Mouse (Mus musculus) MEL (cell line): ENCODE measurements at regions not wholly inside any gene's neighbourhood (a gene's known extent, or its start where the extent isn't known, plus 50 kb on each side); places are given as distances from the start of the nearest gene placed in this dataset.

Experiments used
- DNase-seq: peaks from one replicate; pipeline ENCODE4 v3.0.0; 2011; ENCODE audit warnings: low read depth, low spot score
- H3K27ac ChIP-seq: 2 replicates; pipeline ENCODE4 v1.5.1; 2012; ENCODE audit warnings: low read depth, mild to moderate bottlenecking, control low read depth, low read length, moderate library complexity; ENCODE audit not compliant: control insufficient read depth
- H3K27me3 ChIP-seq, 2 experiments: fragments of 150-350 bp in 1 of 2; sonication (generic) in 1 of 2; 2 replicates each; pipeline ENCODE4 v1.6.1; 2012; ENCODE audit warnings: low read length in 2 of 2, mild to moderate bottlenecking in 2 of 2, improper control_type of control experiment in 1 of 2, moderate library complexity in 1 of 2; ENCODE audit not compliant: insufficient read depth in 2 of 2, control insufficient read depth in 1 of 2
- H3K36me3 ChIP-seq, 2 experiments: 2 replicates each; pipeline ENCODE4 v1.6.1; 2012 to 2014; ENCODE audit warnings: low read length in 2 of 2, improper control_type of control experiment in 1 of 2, inconsistent platforms in 1 of 2, mild to moderate bottlenecking in 1 of 2; ENCODE audit not compliant: insufficient read depth in 2 of 2, control insufficient read depth in 1 of 2
- H3K4me1 ChIP-seq, 2 experiments: fragments of 150-350 bp in 1 of 2; sonication (generic) in 1 of 2; 2 replicates each; pipeline ENCODE4 v1.6.1; 2012; ENCODE audit warnings: low read length in 2 of 2, improper control_type of control experiment in 1 of 2, mild to moderate bottlenecking in 1 of 2; ENCODE audit not compliant: insufficient read depth in 2 of 2, control insufficient read depth in 1 of 2
- H3K4me3 ChIP-seq, 2 experiments: fragments of 150-350 bp in 1 of 2; sonication (generic) in 1 of 2; 2 replicates each; pipeline ENCODE4 v1.5.1; 2012; ENCODE audit warnings: low read depth in 2 of 2, low read length in 2 of 2, mild to moderate bottlenecking in 2 of 2, moderate library complexity in 2 of 2, control low read depth in 1 of 2, improper control_type of control experiment in 1 of 2; ENCODE audit not compliant: control insufficient read depth in 1 of 2, insufficient read depth in 1 of 2
- H3K79me2 ChIP-seq: 2 replicates; pipeline ENCODE4 v1.6.1; 2012; ENCODE audit warnings: mild to moderate bottlenecking, low read length, moderate library complexity; ENCODE audit not compliant: control insufficient read depth, poor library complexity, insufficient read depth
- H3K9ac ChIP-seq: 2 replicates; pipeline ENCODE4 v1.6.1; 2012; ENCODE audit warnings: low read depth, mild to moderate bottlenecking, control low read depth, low read length, moderate library complexity; ENCODE audit not compliant: control insufficient read depth, poor library complexity, severe bottlenecking
- H3K9me3 ChIP-seq: fragments of 150-350 bp; sonication (generic); replicated peaks from 2 replicates; pipeline ENCODE4 v1.6.1; 2012; ENCODE audit warnings: mild to moderate bottlenecking, low read length, improper control_type of control experiment, moderate library complexity; ENCODE audit not compliant: insufficient read depth
- CHD1 ChIP-seq: IDR thresholded peaks from 2 replicates; pipeline ENCODE4 v1.6.1; 2012; ENCODE audit warnings: low read depth, mild to moderate bottlenecking, inconsistent platforms, low read length, improper control_type of control experiment
- CHD2 ChIP-seq: IDR thresholded peaks from 2 replicates; pipeline ENCODE4 v1.6.1; 2011; ENCODE audit warnings: low read length, improper control_type of control experiment
- CTCF ChIP-seq, 3 experiments: IDR thresholded peaks in 2 of 3; conservative IDR thresholded peaks in 1 of 3; 2 replicates each; pipeline ENCODE4 v1.5.1; 2011 to 2012; ENCODE audit warnings: low read length in 3 of 3, low read depth in 2 of 3, mild to moderate bottlenecking in 2 of 3, improper control_type of control experiment in 1 of 3, inconsistent platforms in 1 of 3, mixed read lengths in 1 of 3, moderate library complexity in 1 of 3; ENCODE audit not compliant: control insufficient read depth in 1 of 3, insufficient read depth in 1 of 3, poor library complexity in 1 of 3, severe bottlenecking in 1 of 3
- ETS1 ChIP-seq: IDR thresholded peaks from 2 replicates; pipeline ENCODE4 v1.6.1; 2012; ENCODE audit warnings: low read depth, mild to moderate bottlenecking, inconsistent platforms, low read length, improper control_type of control experiment, moderate library complexity
- HCFC1 ChIP-seq: IDR thresholded peaks from 2 replicates; pipeline ENCODE4 v1.6.1; 2012; ENCODE audit warnings: low read depth, mild to moderate bottlenecking, inconsistent platforms, low read length, improper control_type of control experiment, moderate library complexity
- MAX ChIP-seq: IDR thresholded peaks from 2 replicates; pipeline ENCODE4 v1.6.1; 2011; ENCODE audit warnings: low read length, improper control_type of control experiment
- MEF2A ChIP-seq: IDR thresholded peaks from 2 replicates; pipeline ENCODE4 v1.6.1; 2014; ENCODE audit warnings: low read depth, mild to moderate bottlenecking, inconsistent platforms, low read length, improper control_type of control experiment; ENCODE audit not compliant: poor library complexity, insufficient replicate concordance, severe bottlenecking; ENCODE audit errors: extremely low read depth
- MYB ChIP-seq: IDR thresholded peaks from 2 replicates; pipeline ENCODE4 v1.6.1; 2011; ENCODE audit warnings: mild to moderate bottlenecking, low read depth, low read length, improper control_type of control experiment
- NRF1 ChIP-seq: IDR thresholded peaks from 2 replicates; pipeline ENCODE4 v1.6.1; 2014; ENCODE audit warnings: low read depth, mild to moderate bottlenecking, inconsistent platforms, low read length, improper control_type of control experiment, moderate library complexity; ENCODE audit not compliant: poor library complexity, insufficient read depth, severe bottlenecking
- POLR2A ChIP-seq, 2 experiments: IDR thresholded peaks; 2 replicates each; pipeline ENCODE4 v1.6.1; 2011 to 2012; ENCODE audit warnings: low read length in 2 of 2, mild to moderate bottlenecking in 2 of 2, control low read depth in 1 of 2, improper control_type of control experiment in 1 of 2, low read depth in 1 of 2, moderate library complexity in 1 of 2; ENCODE audit not compliant: control insufficient read depth in 1 of 2, insufficient read depth in 1 of 2, poor library complexity in 1 of 2
- POLR2AphosphoS2 ChIP-seq: IDR thresholded peaks from 2 replicates; pipeline ENCODE4 v1.6.1; 2011; ENCODE audit warnings: low read length, improper control_type of control experiment
- POLR2AphosphoS5 ChIP-seq: IDR thresholded peaks from 2 replicates; pipeline ENCODE4 v1.6.1; 2012; ENCODE audit warnings: low read depth, borderline replicate concordance, mild to moderate bottlenecking, inconsistent platforms, low read length, moderate library complexity, mixed read lengths
- RCOR1 ChIP-seq: IDR thresholded peaks from 2 replicates; pipeline ENCODE4 v1.6.1; 2012; ENCODE audit warnings: low read depth, mild to moderate bottlenecking, inconsistent platforms, low read length, improper control_type of control experiment
- TAL1 ChIP-seq: IDR thresholded peaks from 2 replicates; pipeline ENCODE4 v1.6.1; 2012; ENCODE audit warnings: mild to moderate bottlenecking, inconsistent platforms, low read length, moderate library complexity, mixed read lengths
- UBTF ChIP-seq: IDR thresholded peaks from 2 replicates; pipeline ENCODE4 v1.6.1; 2012; ENCODE audit warnings: low read depth, mild to moderate bottlenecking, inconsistent platforms, low read length, improper control_type of control experiment, moderate library complexity, borderline replicate concordance; ENCODE audit not compliant: insufficient read depth
- USF1 ChIP-seq: IDR thresholded peaks from 2 replicates; pipeline ENCODE4 v1.6.1; 2014; ENCODE audit warnings: low read depth, mild to moderate bottlenecking, inconsistent platforms, low read length, improper control_type of control experiment, moderate library complexity
- ZC3H11A ChIP-seq: IDR thresholded peaks from 2 replicates; pipeline ENCODE4 v1.6.1; 2012; ENCODE audit warnings: low read depth, mild to moderate bottlenecking, inconsistent platforms, low read length, improper control_type of control experiment
- ZNF384 ChIP-seq: IDR thresholded peaks from 2 replicates; pipeline ENCODE4 v1.6.1; 2012; ENCODE audit warnings: low read depth, mild to moderate bottlenecking, inconsistent platforms, low read length, improper control_type of control experiment

DNA sequence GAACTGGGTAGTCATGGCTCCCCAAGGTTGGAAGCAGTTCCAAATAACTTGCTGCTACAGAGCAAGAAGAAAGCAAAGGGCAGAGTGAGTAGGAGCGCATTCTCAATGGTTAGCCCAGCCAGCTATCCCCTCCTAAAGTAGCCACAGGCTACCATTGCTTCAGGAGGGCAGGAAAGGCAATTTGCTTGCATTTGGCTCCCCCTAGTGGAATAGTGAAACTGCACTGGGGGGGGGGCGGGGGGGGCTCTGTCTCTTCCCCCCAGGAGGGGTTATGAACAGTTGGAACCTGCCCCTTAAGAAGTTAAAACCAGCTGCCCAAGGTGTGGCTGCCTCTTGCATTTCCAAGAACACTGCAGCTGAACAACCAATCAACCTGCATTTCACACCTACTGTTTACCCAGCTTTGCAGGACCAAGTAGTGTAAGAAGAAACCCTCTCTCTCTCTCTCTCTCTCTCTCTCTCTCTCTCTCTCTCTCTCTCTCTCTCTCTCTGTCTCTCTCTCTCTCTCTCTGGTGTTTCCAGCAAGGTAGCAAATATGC lies 96.7 kb upstream of the Slc22a22 start:
- Histone ChIP-seq H3K9ac (no peak overlapping the region), H3K9me3 (no peaks in the 10 kb centered on the region), H3K4me3 (no peak overlapping the region), H3K79me2 (no peaks in the 10 kb centered on the region), H3K36me3 (no peaks in the 10 kb centered on the region), H3K4me1 (no peaks in the 10 kb centered on the region), H3K27me3 (no peaks in the 10 kb centered on the region), H3K27ac (no peak overlapping the region)
- DNase-seq = no peak
- no peak for TF ChIP-seq POLR2AphosphoS2
- no peak for TF ChIP-seq UBTF
- no peak for TF ChIP-seq MYB
- no peak for TF ChIP-seq CHD1
- TF ChIP-seq CTCF (IDR thresholded peaks at IDR 0.05 in 2 of 3, conservative IDR thresholded peaks at IDR 0.05 in 1 of 3; ENCODE audit: control insufficient read depth in 1 of 3, insufficient read depth in 1 of 3, low read depth in 2 of 3, low read length in 3 of 3, poor library complexity in 1 of 3, severe bottlenecking in 1 of 3) = peak in 2 of 3 experiments; percentile 4 to 39; a peak in 3 of 6 replicates
- TF ChIP-seq MAX = no peak
- TF ChIP-seq ZNF384 = no peak

DNA sequence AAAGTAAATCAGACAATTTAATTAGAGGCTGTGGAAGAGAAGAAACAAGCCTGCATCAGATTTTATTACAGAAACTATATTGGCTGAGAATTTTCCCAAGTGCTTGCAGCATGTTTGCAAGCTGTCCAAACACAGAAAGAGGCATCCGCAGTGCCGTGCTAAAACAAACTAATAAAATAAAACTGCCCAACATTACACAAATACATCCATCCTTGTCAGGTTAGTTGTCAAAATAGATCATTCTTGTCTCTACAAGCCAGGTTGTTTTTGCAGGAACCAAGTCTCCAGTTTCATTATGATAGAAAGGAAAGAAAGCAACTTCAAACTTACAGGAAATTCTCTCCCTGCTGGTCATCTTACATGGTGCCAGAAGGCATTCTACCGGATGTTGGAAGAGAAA lies 95.0 kb upstream of the Slc22a22 start:
- DNase-seq = no peak
- H3K4me1 ChIP-seq = no peaks in the 10 kb centered on the region
- H3K9me3 ChIP-seq = no peaks in the 10 kb centered on the region
- H3K79me2 ChIP-seq = no peaks in the 10 kb centered on the region
- H3K27ac ChIP-seq = no peak overlapping the region
- TF ChIP-seq ZC3H11A (no peak), USF1 (no peak), RCOR1 (no peak), CTCF (IDR thresholded peaks at IDR 0.05 in 2 of 3, conservative IDR thresholded peaks at IDR 0.05 in 1 of 3; ENCODE audit: control insufficient read depth in 1 of 3, insufficient read depth in 1 of 3, low read depth in 2 of 3, low read length in 3 of 3, poor library complexity in 1 of 3, severe bottlenecking in 1 of 3) (no peak), POLR2AphosphoS5 (no peak), POLR2A (IDR thresholded peaks at IDR 0.05; ENCODE audit: control insufficient read depth in 1 of 2, insufficient read depth in 1 of 2, low read depth in 1 of 2, low read length in 2 of 2, poor library complexity in 1 of 2) (no peak), MAX (no peak), MYB (no peak), MEF2A (no peak), NRF1 (no peak), TAL1 (no peak), CHD2 (no peak), ETS1 (no peak), HCFC1 (no peak)
- no peaks in the 10 kb centered on the region for H3K27me3 ChIP-seq
- H3K36me3 ChIP-seq = no peaks in the 10 kb centered on the region
- no peak overlapping the region for H3K9ac ChIP-seq
- no peak overlapping the region for H3K4me3 ChIP-seq
